Mouse (Mus musculus) T-helper 17 cell (primary cell): ENCODE results near the gene Qrfpr.

Source experiments
- in situ Hi-C, 2 experiments: fragments of 300-600 bp; cut with MboI, MseI; formaldehyde crosslinking; loops; 1 replicate in 1 of 2; 2 replicates in 1 of 2; pipeline ENCODE4 v1.15.1; 2025; ENCODE audit warnings: high pct_unique_total_duplicates in 2 of 2

Gene Qrfpr

GRCm38 (mm10) chr3:36221743-36222682, at the start of gene Qrfpr:
Qrfpr (minus strand) TSS chr3:36222313.
- in situ Hi-C loops, result no loop called here

GRCm38 (mm10) chr3:36263873-36264272, 41.8 kb upstream of the Qrfpr start:
- in situ Hi-C loops, result no loop called here

- in situ Hi-C loops, result no loop called here
Observed at GRCm38 (mm10) chr3:36263265-36263664, 41.2 kb upstream of the Qrfpr start.

- in situ Hi-C loops, result no loop called here
Observed at GRCm38 (mm10) chr3:36250585-36250984, 28.5 kb upstream of the Qrfpr start.

GRCm38 (mm10) chr3:36248446-36248845, 26.3 kb upstream of the Qrfpr start:
- in situ Hi-C loops, result no loop called here

GRCm38 (mm10) chr3:36229941-36230340, 7.8 kb upstream of the Qrfpr start:
- in situ Hi-C loops, result loop anchor here in 1 of 2 experiments (5.0 kb wide), 1 partner anchor 37 kb away; no protein-coding TSS in a partner anchor

- in situ Hi-C loops, result no loop called here
Observed at GRCm38 (mm10) chr3:36227246-36227645, 5.1 kb upstream of the Qrfpr start.

- in situ Hi-C loops, result no loop called here
Observed at GRCm38 (mm10) chr3:36223361-36223760, 1.2 kb upstream of the Qrfpr start.

GRCm38 (mm10) chr3:36212758-36213157, 9.4 kb downstream of the Qrfpr start:
- in situ Hi-C loops, result loop anchor here (5.0 kb wide), 4 partner anchors 225 to 290 kb away; no protein-coding TSS in a partner anchor

- in situ Hi-C loops, result loop anchor here (5.0 kb wide), 4 partner anchors 226 to 291 kb away; no protein-coding TSS in a partner anchor
Observed at GRCm38 (mm10) chr3:36210939-36211338, 11.2 kb downstream of the Qrfpr start.

GRCm38 (mm10) chr3:36209776-36210555, 12.1 kb downstream of the Qrfpr start:
- in situ Hi-C loops, result loop anchor here (5.0 kb wide), 4 partner anchors 227 to 292 kb away; no protein-coding TSS in a partner anchor

GRCm38 (mm10) chr3:36207520-36208264, 14.4 kb downstream of the Qrfpr start:
- in situ Hi-C loops, result no loop called here

GRCm38 (mm10) chr3:36202932-36203331, 19.2 kb downstream of the Qrfpr start:
- in situ Hi-C loops, result no loop called here

- in situ Hi-C loops, result no loop called here
Observed at GRCm38 (mm10) chr3:36201098-36201497, 21.0 kb downstream of the Qrfpr start.

- in situ Hi-C loops, result no loop called here
Observed at GRCm38 (mm10) chr3:36189243-36189642, 32.9 kb downstream of the Qrfpr start.

- in situ Hi-C loops, result no loop called here
Observed at GRCm38 (mm10) chr3:36186510-36186909, 35.6 kb downstream of the Qrfpr start.

- in situ Hi-C loops, result no loop called here
Observed at GRCm38 (mm10) chr3:36181519-36181918, 40.6 kb downstream of the Qrfpr start.

- in situ Hi-C loops, result no loop called here
Observed at GRCm38 (mm10) chr3:36173761-36174160, 48.4 kb downstream of the Qrfpr start.

GRCm38 (mm10) chr3:36171348-36171747, 50.8 kb downstream of the Qrfpr start:
- in situ Hi-C loops, result no loop called here

- in situ Hi-C loops, result no loop called here
Observed at GRCm38 (mm10) chr3:36170670-36171210, 51.4 kb downstream of the Qrfpr start.

GRCm38 (mm10) chr3:36155268-36155667, 66.8 kb downstream of the Qrfpr start:
- in situ Hi-C loops, result loop anchor here in 1 of 2 experiments (10.0 kb wide), 1 partner anchor 1500 kb away; the partner anchor contains the start of gene Sox2
